Mouse (Mus musculus) ES-CJ7 (cell line): ENCODE results near the gene Klri2.
"Not testable (repeated sequence)": the region's sequence is repeated elsewhere in the genome, so short reads cannot be mapped to it uniquely, and the experiment has no call there.

Experiments used
- DNase-seq: peaks from one replicate; pipeline ENCODE4 v3.0.0; 2011; ENCODE audit warnings: low read depth, low spot score

Klri2 gene

GRCm38 (mm10) chr6:129740069-129740721 is at the start of gene Klri2:
Gene Klri2, minus strand, starts transcription at chr6:129740484.
- DNase-seq: no peak

- DNase-seq: not testable (repeated sequence)
Observed at GRCm38 (mm10) chr6:129784170-129784569, 43.9 kb upstream of the Klri2 start, which contains the start of gene Gm156. Gene Gm156, minus strand, starts transcription at chr6:129784270.

GRCm38 (mm10) chr6:129747654-129748032 is 7.4 kb upstream of the Klri2 start:
- no peak for DNase-seq

GRCm38 (mm10) chr6:129747016-129747653 is 6.9 kb upstream of the Klri2 start:
- DNase-seq: no peak

GRCm38 (mm10) chr6:129746151-129746550 is 5.9 kb upstream of the Klri2 start:
- DNase-seq: no peak

GRCm38 (mm10) chr6:129736414-129736813 is 3.9 kb downstream of the Klri2 start:
- DNase-seq: no peak

- DNase-seq: no peak
Observed at GRCm38 (mm10) chr6:129727237-129727636, 13.0 kb downstream of the Klri2 start.

GRCm38 (mm10) chr6:129721390-129721789 is 18.9 kb downstream of the Klri2 start:
- no peak for DNase-seq

- DNase-seq: no peak
Observed at GRCm38 (mm10) chr6:129720487-129720886, 19.8 kb downstream of the Klri2 start.

- DNase-seq: no peak
Observed at GRCm38 (mm10) chr6:129717032-129717431, 23.3 kb downstream of the Klri2 start, which contains the start of gene Klri1. Gene Klri1, minus strand, starts transcription at chr6:129717132.

- DNase-seq: no peak
Observed at GRCm38 (mm10) chr6:129713566-129713965, 26.7 kb downstream of the Klri2 start.

- DNase-seq: not testable (repeated sequence)
Observed at GRCm38 (mm10) chr6:129691436-129691835, 48.8 kb downstream of the Klri2 start.

- DNase-seq: no peak
Observed at GRCm38 (mm10) chr6:129680379-129680778, 59.9 kb downstream of the Klri2 start.
